Mouse (Mus musculus) liver, postnatal 0 days (tissue): ENCODE measurements at regions not wholly inside any gene's neighbourhood (a gene's known extent, or its start where the extent isn't known, plus 50 kb on each side); places are given as distances from the start of the nearest gene placed in this dataset.

Experiments used
- ATAC-seq: fragments of 200-750 bp; cut with Nextera tagmentation; 2 replicates; pipeline ENCODE4 v1.8.0; 2017; ENCODE audit warnings: mild to moderate bottlenecking, moderate library complexity
- DNase-seq: peaks from one replicate; pipeline ENCODE4 v3.0.0-alpha.2; 2016
- H3K27ac ChIP-seq: fragments of 300-500 bp; sonication (generic); 2 replicates; pipeline ENCODE4 v1.5.1; 2014; ENCODE audit warnings: antibody characterized with exemption, moderate library complexity, mild to moderate bottlenecking, low read depth
- H3K27me3 ChIP-seq: fragments of 300-500 bp; sonication (generic); 2 replicates; pipeline ENCODE4 v1.6.1; 2014; ENCODE audit warnings: low read length, control low read depth, mixed read lengths; ENCODE audit not compliant: insufficient read depth
- H3K36me3 ChIP-seq: fragments of 300-500 bp; sonication (generic); replicated peaks from 2 replicates; pipeline ENCODE4 v1.6.1; 2014; ENCODE audit warnings: mild to moderate bottlenecking, control low read depth, low read length, moderate library complexity, mixed read lengths; ENCODE audit not compliant: insufficient read depth
- H3K4me1 ChIP-seq: fragments of 300-500 bp; sonication (generic); 2 replicates; pipeline ENCODE4 v1.6.1; 2014; ENCODE audit warnings: antibody characterized with exemption, mild to moderate bottlenecking, control low read depth; ENCODE audit not compliant: insufficient read depth
- H3K4me2 ChIP-seq: fragments of 300-500 bp; sonication (generic); 2 replicates; pipeline ENCODE4 v1.6.1; 2014; ENCODE audit warnings: low read depth, mild to moderate bottlenecking, low read length, moderate library complexity, mixed read lengths
- H3K4me3 ChIP-seq: fragments of 300-500 bp; sonication (generic); 2 replicates; pipeline ENCODE4 v1.5.1; 2014; ENCODE audit warnings: low read depth, low read length
- H3K9ac ChIP-seq: fragments of 300-500 bp; sonication (generic); replicated peaks from 2 replicates; pipeline ENCODE4 v1.6.1; 2014; ENCODE audit warnings: mild to moderate bottlenecking, moderate library complexity
- H3K9me3 ChIP-seq: fragments of 300-500 bp; sonication (generic); 2 replicates; pipeline ENCODE4 v1.6.1; 2016; ENCODE audit warnings: mild to moderate bottlenecking, control low read depth, low read length, mixed read lengths
- CTCF ChIP-seq: sonication (generic); IDR thresholded peaks from 2 replicates; pipeline ENCODE4 v1.5.1; 2016; ENCODE audit warnings: antibody characterized with exemption, low read depth
- EP300 ChIP-seq: IDR thresholded peaks from 2 replicates; pipeline ENCODE4 v1.6.1; 2016; ENCODE audit warnings: antibody characterized with exemption, low read depth, mild to moderate bottlenecking
- WGBS: fragments of 180-500 bp; shearing (Covaris S2); extraction: QIAGEN DNeasy Blood & Tissue Kit; methylation state at CpG from one replicate; pipeline ENCODE4 v1.1.7; 2014; ENCODE audit not compliant: insufficient replicate concordance; 5-methylcytosine and 5-hydroxymethylcytosine counted together

DNA sequence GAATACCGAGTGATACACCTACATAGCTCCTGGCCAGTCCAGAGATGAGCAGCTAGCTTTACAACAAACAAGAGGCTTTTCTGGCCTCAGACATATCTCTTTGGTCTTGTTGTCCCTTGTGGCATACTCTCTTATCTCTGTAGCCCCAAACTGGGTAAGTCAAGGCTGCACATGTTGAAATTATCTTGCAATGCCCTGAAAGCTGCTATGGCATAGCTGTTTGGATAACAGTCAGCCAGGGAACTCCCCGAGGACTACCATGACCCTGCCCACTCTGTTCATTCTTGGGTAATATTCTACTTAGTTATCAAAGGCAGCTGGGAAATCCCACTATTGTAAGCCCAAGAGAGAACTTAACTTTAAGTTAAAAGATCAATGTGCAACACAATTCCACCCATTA lies 106.5 kb upstream of the Ercc6l2 start:
- Histone ChIP-seq H3K36me3 (no peaks in the 10 kb centered on the region), H3K27ac (no peak overlapping the region), H3K4me2 (no peak overlapping the region), H3K4me3 (no peak overlapping the region), H3K9me3 (no peaks in the 10 kb centered on the region), H3K9ac (no peak overlapping the region), H3K27me3 (no peaks in the 10 kb centered on the region), H3K4me1 (no peaks in the 10 kb centered on the region)
- WGBS, result 54% methylated on average over 2 of the region's 2 CpGs
- TF ChIP-seq CTCF, result no peak
- peak; percentile 63; the same call in 1 of the 2 replicates for TF ChIP-seq EP300
- DNase-seq, result no peak
- peak; percentile 35; the same call in 1 of the 2 replicates for ATAC-seq

- no peak overlapping the region for H3K27ac ChIP-seq
- H3K36me3 ChIP-seq, result no peaks in the 10 kb centered on the region
- DNase-seq, result no peak
- 84% methylated on average over 3 of the region's 3 CpGs for WGBS
- no peak overlapping the region for H3K4me2 ChIP-seq
- TF ChIP-seq EP300 (no peak), CTCF (peak; percentile 38)
- ATAC-seq, result no peak
- no peaks in the 10 kb centered on the region for H3K27me3 ChIP-seq
- H3K4me1 ChIP-seq, result no peaks in the 10 kb centered on the region
- H3K4me3 ChIP-seq, result no peak overlapping the region
- no peak overlapping the region for H3K9ac ChIP-seq
- H3K9me3 ChIP-seq, result no peaks in the 10 kb centered on the region
Observed at GRCm38 (mm10) chr13:63713137-63713536, 101.9 kb upstream of the Ercc6l2 start.

GRCm38 (mm10) chr13:63716498-63716897 lies 98.5 kb upstream of the Ercc6l2 start:
- WGBS, result 76% methylated on average over 1 of the region's 1 CpGs
- no peak overlapping the region for H3K9ac ChIP-seq
- H3K27me3 ChIP-seq, result no peaks in the 10 kb centered on the region
- no peak overlapping the region for H3K4me2 ChIP-seq
- no peak for DNase-seq
- no peaks in the 10 kb centered on the region for H3K9me3 ChIP-seq
- H3K36me3 ChIP-seq, result no peaks in the 10 kb centered on the region
- ATAC-seq, result no peak
- H3K4me1 ChIP-seq, result peaks cover 9% of the 10 kb centered on the region
- H3K4me3 ChIP-seq, result no peak overlapping the region
- TF ChIP-seq EP300, result no peak
- TF ChIP-seq CTCF, result no peak
- no peak overlapping the region for H3K27ac ChIP-seq

DNA sequence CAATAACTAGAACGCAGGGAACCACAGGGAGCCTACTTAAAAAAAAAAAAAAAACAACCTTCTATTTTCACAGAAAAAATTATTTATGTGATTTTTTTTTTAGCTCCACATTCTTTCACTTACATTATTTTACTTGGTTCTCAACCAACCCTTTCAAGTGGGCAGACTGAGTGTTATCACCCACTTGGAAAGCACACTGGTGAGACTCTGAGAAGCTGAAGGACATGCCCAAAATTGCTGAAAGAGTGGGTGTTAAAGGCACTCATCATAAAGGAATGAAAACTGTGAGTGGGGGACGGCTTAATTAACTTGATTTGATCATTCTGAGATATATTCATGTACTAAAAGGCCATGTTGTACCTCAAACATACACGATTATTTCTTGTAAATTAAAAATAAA lies 97.8 kb upstream of the Ercc6l2 start:
- no peak overlapping the region for H3K4me2 ChIP-seq
- no peak for ATAC-seq
- WGBS, result 72% methylated on average over 3 of the region's 3 CpGs
- no peak for DNase-seq
- no peaks in the 10 kb centered on the region for H3K36me3 ChIP-seq
- H3K9ac ChIP-seq, result no peak overlapping the region
- no peaks in the 10 kb centered on the region for H3K9me3 ChIP-seq
- H3K4me1 ChIP-seq, result peaks cover 9% of the 10 kb centered on the region
- no peak overlapping the region for H3K4me3 ChIP-seq
- no peak overlapping the region for H3K27ac ChIP-seq
- H3K27me3 ChIP-seq, result no peaks in the 10 kb centered on the region
- no peak for TF ChIP-seq CTCF
- TF ChIP-seq EP300, result no peak

GRCm38 (mm10) chr13:63718782-63719181 lies 96.3 kb upstream of the Ercc6l2 start:
- H3K27ac ChIP-seq, result no peak overlapping the region
- H3K4me2 ChIP-seq, result no peak overlapping the region
- no peak overlapping the region for H3K9ac ChIP-seq
- ATAC-seq (no peak), DNase-seq (no peak)
- H3K9me3 ChIP-seq, result no peaks in the 10 kb centered on the region
- H3K36me3 ChIP-seq, result no peaks in the 10 kb centered on the region
- 22% methylated on average over 2 of the region's 2 CpGs for WGBS
- TF ChIP-seq EP300 (no peak), CTCF (no peak)
- peaks cover 9% of the 10 kb centered on the region for H3K4me1 ChIP-seq
- no peaks in the 10 kb centered on the region for H3K27me3 ChIP-seq
- no peak overlapping the region for H3K4me3 ChIP-seq

DNA sequence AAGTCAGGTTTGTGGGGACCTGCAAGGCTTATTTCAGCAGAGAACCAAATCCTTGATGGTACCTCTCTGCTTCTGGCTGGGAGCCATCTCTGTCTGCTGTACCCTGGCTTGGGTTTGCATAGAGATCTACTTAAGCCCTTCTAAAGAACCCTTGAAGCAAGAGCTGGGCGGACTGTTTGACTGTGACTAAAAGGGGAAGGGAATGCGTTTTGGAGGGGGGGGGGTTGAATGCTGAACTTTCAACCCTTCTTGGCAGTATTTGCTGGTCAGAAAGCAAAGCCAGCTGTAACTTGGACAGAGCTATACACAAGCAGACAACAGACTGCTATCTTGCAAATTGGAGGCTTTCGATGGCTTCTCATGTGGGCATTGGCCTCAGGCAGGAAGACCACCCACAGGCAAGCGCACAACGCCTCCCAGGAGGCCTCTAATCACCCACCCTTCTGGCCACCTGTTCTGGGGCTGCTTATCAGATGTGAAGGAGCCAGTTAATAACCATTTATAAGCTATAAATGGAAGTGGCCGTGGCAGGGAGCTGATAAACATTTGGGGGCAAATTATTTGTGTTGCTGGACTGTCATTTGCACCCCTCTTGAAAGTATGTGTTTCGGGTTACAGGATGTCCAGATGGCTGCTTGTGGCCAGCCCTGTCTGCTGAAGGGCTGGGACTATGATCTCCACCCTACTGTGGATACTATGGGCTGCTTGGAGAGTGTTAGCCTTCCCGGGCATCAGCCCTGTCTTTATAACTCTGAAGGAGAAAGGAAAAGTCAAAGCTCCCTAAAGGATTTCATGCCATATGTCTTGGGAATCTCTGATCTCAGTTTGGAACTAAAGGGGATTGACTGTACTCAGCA lies 95.5 kb upstream of the Ercc6l2 start:
- H3K27ac ChIP-seq, result no peak overlapping the region
- no peak overlapping the region for H3K4me2 ChIP-seq
- TF ChIP-seq CTCF, result no peak
- peak; percentile 44; the same call in 1 of the 2 replicates for TF ChIP-seq EP300
- peaks cover 9% of the 10 kb centered on the region for H3K4me1 ChIP-seq
- no peak overlapping the region for H3K9ac ChIP-seq
- ATAC-seq, result 0 out of 2 replicates have a peak, but pooled peaks have one; percentile 13
- WGBS, result 30% methylated on average over 8 of the region's 8 CpGs
- no peak overlapping the region for H3K4me3 ChIP-seq
- no peaks in the 10 kb centered on the region for H3K36me3 ChIP-seq
- no peaks in the 10 kb centered on the region for H3K27me3 ChIP-seq
- no peaks in the 10 kb centered on the region for H3K9me3 ChIP-seq
- DNase-seq, result no peak
